Mouse (Mus musculus) midbrain, embryonic 15.5 days (tissue): ENCODE results near the gene Inhbb. TPM values are rescaled to one million over a fixed set of nuclear protein-coding genes. Genes with fewer than 3 reads are reported as not detected.

Source experiments
- ATAC-seq: fragments of 200-750 bp; cut with Nextera tagmentation; replicated peaks from 2 replicates; pipeline ENCODE4 v1.8.0; 2017; ENCODE audit warnings: moderate TSS enrichment
- H3K27ac ChIP-seq: fragments of 300-500 bp; sonication (generic); 2 replicates; pipeline ENCODE4 v1.5.1; 2015; ENCODE audit warnings: mild to moderate bottlenecking, inconsistent platforms
- H3K27me3 ChIP-seq: fragments of 300-500 bp; sonication (generic); replicated peaks from 2 replicates; pipeline ENCODE4 v1.6.1; 2015; ENCODE audit warnings: inconsistent platforms
- H3K36me3 ChIP-seq: fragments of 300-500 bp; sonication (generic); replicated peaks from 2 replicates; pipeline ENCODE4 v1.6.1; 2015; ENCODE audit warnings: inconsistent platforms
- H3K4me1 ChIP-seq: fragments of 300-500 bp; sonication (generic); 2 replicates; pipeline ENCODE4 v1.6.1; 2015; ENCODE audit warnings: inconsistent platforms
- H3K4me2 ChIP-seq: fragments of 300-500 bp; sonication (generic); 2 replicates; pipeline ENCODE4 v1.6.1; 2015; ENCODE audit warnings: inconsistent platforms, mild to moderate bottlenecking, moderate library complexity
- H3K4me3 ChIP-seq: fragments of 300-500 bp; sonication (generic); 2 replicates; pipeline ENCODE4 v1.5.1; 2015; ENCODE audit warnings: mild to moderate bottlenecking, inconsistent platforms
- H3K9ac ChIP-seq: fragments of 300-500 bp; sonication (generic); 2 replicates; pipeline ENCODE4 v1.6.1; 2015; ENCODE audit warnings: mild to moderate bottlenecking, inconsistent platforms
- H3K9me3 ChIP-seq: fragments of 300-500 bp; sonication (generic); 2 replicates; pipeline ENCODE4 v1.6.1; 2016; ENCODE audit warnings: inconsistent platforms
- WGBS: fragments of 180-500 bp; shearing (Covaris S2); methylation state at CpG from one replicate; pipeline ENCODE4 v1.1.7; 2015; ENCODE audit warnings: mixed read lengths; 5-methylcytosine and 5-hydroxymethylcytosine counted together
- polyA plus RNA-seq: library from polyadenylated mRNA; unstranded; fragments of >200 nt; fragmentation: Nextera tagmentation; extraction: Ambion mirVana; gene quantifications from 2 replicates; pipeline ENCODE4 v1.2.1, GENCODE M21; 2015

Gene Inhbb
- polyA plus RNA-seq, 1 experiment from 2014 or later, result 2.4 TPM

DNA sequence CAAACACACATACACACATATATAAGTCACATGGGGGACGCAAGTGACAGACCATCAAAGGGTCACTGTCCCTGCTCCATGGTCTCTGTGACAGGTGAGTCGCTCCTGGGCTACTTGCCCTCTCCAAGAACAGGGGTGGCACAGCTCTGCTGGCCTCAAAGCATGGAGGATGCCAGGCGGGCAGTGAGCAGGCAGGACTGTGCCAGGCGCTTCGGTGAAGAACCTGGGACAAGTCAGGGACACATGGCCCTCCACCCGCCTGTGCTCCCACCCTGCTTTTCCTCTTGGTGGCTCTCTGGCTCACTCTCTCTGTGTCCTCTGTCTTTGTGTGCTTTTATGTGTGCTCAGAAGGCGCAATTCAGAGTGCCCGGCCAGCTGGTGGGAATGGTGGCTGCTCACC, 5.4 kb downstream of the Inhbb start:
- Histone ChIP-seq H3K9me3 (no peaks in the 10 kb centered on the region), H3K36me3 (no peaks in the 10 kb centered on the region), H3K4me1 (peaks cover 27% of the 10 kb centered on the region), H3K4me2 (no peak overlapping the region), H3K9ac (no peak overlapping the region), H3K27me3 (peaks cover 38% of the 10 kb centered on the region), H3K4me3 (no peak overlapping the region), H3K27ac (no peak overlapping the region)
- no peak for ATAC-seq
- WGBS, result 86% methylated on average over 8 of the region's 8 CpGs

DNA sequence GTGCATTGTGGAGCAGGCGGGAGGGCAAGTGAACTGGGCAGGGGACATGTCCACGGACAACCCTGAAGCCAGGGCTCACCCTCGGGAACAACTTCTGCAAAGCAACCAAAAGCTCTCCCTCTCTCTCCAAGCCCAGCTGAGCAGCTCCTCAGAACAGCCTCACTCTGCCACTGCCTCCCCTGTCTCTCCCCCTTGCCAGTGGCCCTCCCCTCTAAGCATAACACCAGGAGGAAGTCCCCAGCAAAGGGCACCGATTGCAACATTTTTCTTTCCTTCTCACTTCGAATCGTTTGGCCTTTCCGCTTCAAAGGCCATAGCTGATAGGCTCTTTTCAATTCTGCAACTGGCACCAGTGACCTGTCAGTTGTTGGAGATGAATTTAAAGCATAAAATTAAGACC, 5.9 kb downstream of the Inhbb start:
- WGBS, result 64% methylated on average over 7 of the region's 7 CpGs
- H3K9ac ChIP-seq, result no peak overlapping the region
- H3K4me1 ChIP-seq, result peaks cover 23% of the 10 kb centered on the region
- H3K4me2 ChIP-seq, result no peak overlapping the region
- no peak overlapping the region for H3K27ac ChIP-seq
- no peak for ATAC-seq
- peaks cover 38% of the 10 kb centered on the region for H3K27me3 ChIP-seq
- H3K9me3 ChIP-seq, result no peaks in the 10 kb centered on the region
- no peak overlapping the region for H3K4me3 ChIP-seq
- no peaks in the 10 kb centered on the region for H3K36me3 ChIP-seq

DNA sequence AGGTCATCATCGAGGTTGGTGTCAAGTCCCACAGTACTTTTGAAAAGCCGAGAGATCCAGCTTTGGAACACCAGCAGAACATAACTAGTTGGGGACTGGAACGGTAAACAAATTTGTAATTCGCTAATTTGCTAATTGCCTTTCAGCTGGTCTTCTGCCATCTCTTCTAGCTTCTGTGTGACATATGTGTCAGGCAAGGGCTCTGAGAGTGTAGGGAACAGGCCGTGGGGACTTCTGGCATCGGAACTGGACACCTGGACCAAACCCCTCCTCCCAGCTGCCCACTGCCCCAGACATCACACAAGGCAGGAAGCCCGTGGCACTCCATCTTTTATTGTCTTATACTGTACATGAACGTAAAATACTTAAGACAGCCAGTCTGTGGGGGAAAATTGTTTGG, 6.9 kb downstream of the Inhbb start:
- Histone ChIP-seq H3K36me3 (no peaks in the 10 kb centered on the region), H3K4me1 (peaks cover 13% of the 10 kb centered on the region), H3K27ac (no peak overlapping the region), H3K9me3 (no peaks in the 10 kb centered on the region), H3K27me3 (peaks cover 32% of the 10 kb centered on the region), H3K4me2 (no peak overlapping the region), H3K4me3 (no peak overlapping the region), H3K9ac (no peak overlapping the region)
- WGBS, result 81% methylated on average over 8 of the region's 8 CpGs
- ATAC-seq, result no peak

DNA sequence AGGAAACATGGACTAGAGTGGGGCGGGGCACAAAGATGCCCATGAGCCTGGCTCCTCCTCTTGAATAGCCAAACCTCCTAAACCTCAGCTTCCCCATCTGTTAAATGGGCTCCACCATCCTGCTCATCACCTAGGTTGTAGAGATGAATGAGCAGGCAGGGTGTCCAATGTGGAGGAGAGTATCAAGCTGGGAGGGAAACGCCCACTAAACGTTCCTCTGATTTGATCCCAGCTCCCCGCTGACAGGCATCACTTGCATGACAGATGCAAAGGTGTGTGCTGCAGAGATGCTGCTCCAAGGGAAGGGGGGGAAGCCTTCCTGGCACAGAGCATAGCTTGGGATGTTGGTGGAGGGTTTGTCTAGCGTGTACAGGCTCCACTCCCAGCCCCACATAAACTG, 11.4 kb downstream of the Inhbb start:
- no peak overlapping the region for H3K9ac ChIP-seq
- H3K9me3 ChIP-seq, result no peaks in the 10 kb centered on the region
- no peaks in the 10 kb centered on the region for H3K36me3 ChIP-seq
- no peak for ATAC-seq
- H3K27me3 ChIP-seq, result no peaks in the 10 kb centered on the region
- no peak overlapping the region for H3K4me2 ChIP-seq
- no peak overlapping the region for H3K4me3 ChIP-seq
- H3K4me1 ChIP-seq, result peaks cover 6% of the 10 kb centered on the region; the same call in 1 of the 2 replicates
- 79% methylated on average over 5 of the region's 5 CpGs for WGBS
- H3K27ac ChIP-seq, result no peak overlapping the region

GRCm38 (mm10) chr1:119409599-119410168, 12.4 kb downstream of the Inhbb start:
- H3K4me3 ChIP-seq, result no peak overlapping the region
- H3K27ac ChIP-seq, result no peak overlapping the region
- H3K27me3 ChIP-seq, result no peaks in the 10 kb centered on the region
- 57% methylated on average over 5 of the region's 5 CpGs for WGBS
- H3K9ac ChIP-seq, result no peak overlapping the region
- ATAC-seq, result no peak
- peaks cover 6% of the 10 kb centered on the region; the same call in 1 of the 2 replicates for H3K4me1 ChIP-seq
- no peak overlapping the region for H3K4me2 ChIP-seq
- H3K36me3 ChIP-seq, result no peaks in the 10 kb centered on the region
- H3K9me3 ChIP-seq, result no peaks in the 10 kb centered on the region

GRCm38 (mm10) chr1:119409106-119409505, 12.9 kb downstream of the Inhbb start:
- Histone ChIP-seq H3K9ac (no peak overlapping the region), H3K4me1 (peaks cover 6% of the 10 kb centered on the region; the same call in 1 of the 2 replicates), H3K4me3 (no peak overlapping the region), H3K27ac (no peak overlapping the region), H3K27me3 (no peaks in the 10 kb centered on the region), H3K4me2 (no peak overlapping the region), H3K36me3 (no peaks in the 10 kb centered on the region), H3K9me3 (no peaks in the 10 kb centered on the region)
- no peak for ATAC-seq
- 72% methylated on average over 7 of the region's 7 CpGs for WGBS

- Histone ChIP-seq H3K4me2 (no peak overlapping the region), H3K9me3 (no peaks in the 10 kb centered on the region), H3K4me1 (peaks cover 6% of the 10 kb centered on the region; the same call in 1 of the 2 replicates), H3K27me3 (0 out of 2 replicates have a peak, but pooled peaks cover 3% of the 10 kb centered on the region), H3K36me3 (no peaks in the 10 kb centered on the region), H3K27ac (peak overlapping the region; percentile 43; the same call in 1 of the 2 replicates), H3K9ac (no peak overlapping the region), H3K4me3 (no peak overlapping the region)
- peak; percentile 70 for ATAC-seq
- 23% methylated on average over 6 of the region's 6 CpGs for WGBS
These were observed 14.2 kb downstream of the Inhbb start for GRCm38 (mm10) chr1:119407691-119408315.

DNA sequence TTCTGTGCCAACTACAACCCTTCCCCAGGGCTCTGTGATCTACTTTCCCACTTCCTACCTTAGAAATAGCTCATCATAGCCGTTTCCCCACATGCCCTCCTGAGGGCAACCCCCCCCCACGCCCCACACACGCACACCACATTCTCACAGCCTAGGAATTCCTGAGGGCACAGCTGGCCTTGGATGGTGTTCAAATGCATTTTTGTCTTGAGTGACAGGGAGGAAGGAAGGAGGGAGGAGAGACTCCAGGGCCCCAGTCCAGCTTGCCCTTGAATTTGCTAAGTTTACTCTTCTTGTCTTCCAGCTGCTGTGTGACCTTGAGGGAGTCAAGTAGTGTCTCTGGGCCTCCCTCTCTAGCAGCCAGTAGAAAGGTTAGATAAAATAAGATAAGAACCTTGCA, 17.2 kb downstream of the Inhbb start:
- Histone ChIP-seq H3K9me3 (no peaks in the 10 kb centered on the region), H3K27ac (no peak overlapping the region), H3K27me3 (0 out of 2 replicates have a peak, but pooled peaks cover 3% of the 10 kb centered on the region), H3K36me3 (no peaks in the 10 kb centered on the region), H3K9ac (no peak overlapping the region), H3K4me1 (peaks cover 6% of the 10 kb centered on the region; the same call in 1 of the 2 replicates), H3K4me2 (no peak overlapping the region), H3K4me3 (no peak overlapping the region)
- ATAC-seq, result no peak
- 42% methylated on average over 3 of the region's 3 CpGs for WGBS

- 82% methylated on average over 4 of the region's 4 CpGs for WGBS
- Histone ChIP-seq H3K9me3 (no peaks in the 10 kb centered on the region), H3K36me3 (no peaks in the 10 kb centered on the region), H3K4me2 (no peak overlapping the region), H3K9ac (no peak overlapping the region), H3K4me1 (0 out of 2 replicates have a peak, but pooled peaks cover under 1% of the 10 kb centered on the region), H3K27ac (no peak overlapping the region), H3K27me3 (0 out of 2 replicates have a peak, but pooled peaks cover 3% of the 10 kb centered on the region), H3K4me3 (no peak overlapping the region)
- ATAC-seq, result no peak
These were observed 17.7 kb downstream of the Inhbb start for GRCm38 (mm10) chr1:119404341-119404740.

DNA sequence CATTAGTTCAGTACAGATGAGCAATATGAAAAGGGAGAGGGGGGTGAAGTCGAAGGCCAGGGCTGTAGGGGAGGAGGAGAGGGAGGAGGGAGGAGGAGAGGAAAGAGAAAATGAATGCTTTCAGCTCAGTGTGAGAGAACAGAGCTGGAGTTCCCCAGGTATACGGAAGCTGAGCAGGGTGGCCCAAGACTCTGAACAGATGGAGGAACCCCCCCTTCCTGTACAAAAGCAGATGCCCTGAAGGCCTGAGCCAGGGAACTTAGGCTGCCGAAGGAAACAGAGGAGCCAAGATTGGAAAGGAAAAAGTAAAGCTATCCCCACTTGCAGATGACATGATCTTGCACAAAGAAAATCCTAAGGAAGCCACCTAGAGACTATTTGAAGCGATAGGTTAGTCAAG, 20.8 kb downstream of the Inhbb start:
- no peak overlapping the region for H3K4me3 ChIP-seq
- no peak overlapping the region for H3K4me2 ChIP-seq
- H3K9me3 ChIP-seq, result no peaks in the 10 kb centered on the region
- no peaks in the 10 kb centered on the region for H3K36me3 ChIP-seq
- no peak for ATAC-seq
- H3K4me1 ChIP-seq, result no peaks in the 10 kb centered on the region
- no peak overlapping the region for H3K9ac ChIP-seq
- H3K27ac ChIP-seq, result no peak overlapping the region
- 64% methylated on average over 4 of the region's 4 CpGs for WGBS
- 0 out of 2 replicates have a peak, but pooled peaks cover 3% of the 10 kb centered on the region for H3K27me3 ChIP-seq

- H3K27me3 ChIP-seq, result 0 out of 2 replicates have a peak, but pooled peaks cover under 1% of the 10 kb centered on the region
- no peaks in the 10 kb centered on the region for H3K4me1 ChIP-seq
- H3K36me3 ChIP-seq, result no peaks in the 10 kb centered on the region
- no peak overlapping the region for H3K4me2 ChIP-seq
- ATAC-seq, result no peak
- no peak overlapping the region for H3K27ac ChIP-seq
- 69% methylated on average over 2 of the region's 2 CpGs for WGBS
- H3K4me3 ChIP-seq, result no peak overlapping the region
- no peaks in the 10 kb centered on the region for H3K9me3 ChIP-seq
- no peak overlapping the region for H3K9ac ChIP-seq
These were observed 23.4 kb downstream of the Inhbb start for GRCm38 (mm10) chr1:119398640-119399039.

DNA sequence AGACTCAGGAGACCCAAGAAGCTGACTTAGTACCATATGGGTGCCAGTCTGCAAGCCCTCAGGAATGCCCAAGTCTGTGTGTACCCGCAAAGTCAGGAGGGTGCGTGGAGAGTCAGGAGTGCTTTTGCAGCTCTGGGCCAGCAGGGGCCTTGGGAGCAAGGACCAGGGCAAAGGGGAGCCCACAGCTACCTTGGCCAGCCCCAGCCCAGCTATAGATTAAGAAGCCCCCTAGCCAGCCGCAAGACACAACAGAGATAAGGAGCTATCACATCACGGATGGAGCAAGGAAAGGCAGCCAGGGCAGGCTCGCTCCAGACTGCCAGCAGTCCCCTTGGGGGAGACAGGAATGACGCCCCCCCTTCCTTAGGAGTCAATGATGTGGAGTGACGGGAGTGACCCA, 24.2 kb downstream of the Inhbb start:
- H3K9me3 ChIP-seq, result no peaks in the 10 kb centered on the region
- H3K36me3 ChIP-seq, result no peaks in the 10 kb centered on the region
- H3K27ac ChIP-seq, result no peak overlapping the region
- H3K27me3 ChIP-seq, result no peaks in the 10 kb centered on the region
- H3K4me1 ChIP-seq, result no peaks in the 10 kb centered on the region
- no peak overlapping the region for H3K4me2 ChIP-seq
- no peak overlapping the region for H3K9ac ChIP-seq
- 82% methylated on average over 7 of the region's 7 CpGs for WGBS
- no peak overlapping the region for H3K4me3 ChIP-seq
- no peak for ATAC-seq

GRCm38 (mm10) chr1:119391311-119391710, 30.7 kb downstream of the Inhbb start:
- no peak for ATAC-seq
- Histone ChIP-seq H3K27me3 (no peaks in the 10 kb centered on the region; the same call in 1 of the 2 replicates), H3K9me3 (no peaks in the 10 kb centered on the region), H3K36me3 (no peaks in the 10 kb centered on the region), H3K4me3 (no peak overlapping the region), H3K4me1 (peaks cover 29% of the 10 kb centered on the region), H3K4me2 (no peak overlapping the region), H3K27ac (no peak overlapping the region), H3K9ac (no peak overlapping the region)
- WGBS, result 51% methylated on average over 3 of the region's 3 CpGs
